Mouse (Mus musculus): ENCODE results near the gene St6galnac6. TPM values are rescaled to one million over a fixed set of nuclear protein-coding genes. Genes with fewer than 3 reads are reported as not detected.
A peak's percentile ranks its signal among the peaks of the same experiment; 100 is the strongest.

Gene St6galnac6
- polyA plus RNA-seq, 1 experiment from 2014 or later, result 15.3 TPM

DNA sequence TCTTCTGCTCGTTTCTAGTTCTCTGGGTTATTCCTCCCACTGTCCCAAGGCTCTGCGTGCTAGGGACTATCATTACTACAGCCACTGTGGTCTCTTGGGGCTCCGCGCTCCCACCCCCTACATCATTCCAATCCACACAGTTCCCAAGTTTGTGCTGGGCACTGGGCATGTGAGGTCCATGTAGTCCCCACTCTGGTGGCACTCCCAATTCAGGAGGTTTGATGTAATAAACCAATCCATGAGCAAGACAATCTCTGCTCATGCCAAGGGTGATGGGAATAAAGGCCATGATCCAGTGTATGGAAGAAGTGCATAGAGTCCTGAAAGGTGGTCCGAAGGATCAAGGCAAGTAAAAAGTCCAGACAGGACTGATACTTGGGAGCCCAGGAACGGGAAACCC, 25.0 kb upstream of the St6galnac6 start, which contains the start of gene Pip5kl1:
Pip5kl1 (plus strand) TSS at position 301 of the 400 bp plus-strand sequence.
- no peak for ATAC-seq (replicated peaks; ENCODE audit: low FRiP score, low read depth)
- Histone ChIP-seq H3K9ac (ENCODE audit: low read depth, low read length) (peak within 1 kb of the TSS; percentile 44; the same call in 1 of the 2 replicates), H3K9me3 (replicated peaks; ENCODE audit: low read length) (no peaks in the 10 kb centered on the region), H3K4me3 (replicated peaks; ENCODE audit: low read depth, low read length) (peak within 1 kb of the TSS; percentile 31), H3K27me3 (ENCODE audit: insufficient read depth, low read length) (no peaks in the 10 kb centered on the region), H3K36me3 (ENCODE audit: insufficient read depth, low read length) (0 out of 2 replicates have a peak, but pooled peaks cover 5% of the 10 kb centered on the region), H3K27ac (no peak within 1 kb of the TSS), H3K4me1 (replicated peaks; ENCODE audit: insufficient read depth, low read length) (peaks cover 13% of the 10 kb centered on the region), H3K4me2 (ENCODE audit: low read length) (peak within 1 kb of the TSS; percentile 64)
- 82% methylated on average over 6 of the region's 6 CpGs for WGBS
- no peak for TF ChIP-seq CTCF (IDR thresholded peaks at IDR 0.05; ENCODE audit: low read depth)
- DNase-seq (ENCODE audit: low spot score), result no peak

DNA sequence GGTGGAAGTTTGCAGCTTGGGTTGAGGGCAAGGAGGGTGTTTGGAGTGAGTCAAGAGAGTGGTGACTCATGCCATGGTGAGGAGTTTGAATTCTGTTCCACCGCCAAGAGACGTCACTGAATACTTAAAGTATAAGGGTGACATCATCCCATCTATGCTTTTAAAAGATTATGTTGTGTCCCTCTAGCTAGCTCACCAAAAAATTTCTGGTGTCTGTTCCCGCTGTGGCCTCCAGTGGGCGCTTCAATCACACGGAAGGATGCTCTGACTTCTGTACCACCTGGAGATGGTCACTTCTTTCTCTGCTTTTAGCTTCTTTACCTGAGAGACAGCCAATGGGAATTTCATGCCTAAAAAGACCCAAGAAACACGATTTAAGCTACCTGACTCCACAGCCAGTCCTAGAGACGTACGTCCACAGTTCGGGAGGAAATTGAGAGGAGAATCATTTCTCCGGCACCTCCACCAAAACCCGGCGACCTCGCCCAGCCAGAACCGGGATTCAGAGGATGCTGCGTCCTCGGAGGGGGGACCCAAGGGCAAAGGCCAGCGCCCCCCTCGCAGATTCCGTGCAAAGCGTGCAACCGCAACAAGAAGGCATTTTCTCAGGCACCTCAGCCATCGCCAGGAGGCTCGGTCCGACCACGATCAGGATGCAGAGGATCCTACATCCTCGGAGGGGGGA, 24.5 kb upstream of the St6galnac6 start:
- 2% methylated on average over 26 of the region's 26 CpGs for WGBS
- no peaks in the 10 kb centered on the region for H3K9me3 ChIP-seq (replicated peaks; ENCODE audit: low read length)
- peak overlapping the region; percentile 64 for H3K4me2 ChIP-seq (ENCODE audit: low read length)
- 0 out of 2 replicates have a peak, but pooled peaks cover 5% of the 10 kb centered on the region for H3K36me3 ChIP-seq (ENCODE audit: insufficient read depth, low read length)
- peaks cover 13% of the 10 kb centered on the region for H3K4me1 ChIP-seq (replicated peaks; ENCODE audit: insufficient read depth, low read length)
- peak overlapping the region; percentile 44; the same call in 1 of the 2 replicates for H3K9ac ChIP-seq (ENCODE audit: low read depth, low read length)
- no peak overlapping the region for H3K27ac ChIP-seq
- ATAC-seq (replicated peaks; ENCODE audit: low FRiP score, low read depth) (no peak), DNase-seq (ENCODE audit: low spot score) (peak; percentile 59)
- no peaks in the 10 kb centered on the region for H3K27me3 ChIP-seq (ENCODE audit: insufficient read depth, low read length)
- peak overlapping the region; percentile 31 for H3K4me3 ChIP-seq (replicated peaks; ENCODE audit: low read depth, low read length)
- TF ChIP-seq CTCF (IDR thresholded peaks at IDR 0.05; ENCODE audit: low read depth), result peak; percentile 81

DNA sequence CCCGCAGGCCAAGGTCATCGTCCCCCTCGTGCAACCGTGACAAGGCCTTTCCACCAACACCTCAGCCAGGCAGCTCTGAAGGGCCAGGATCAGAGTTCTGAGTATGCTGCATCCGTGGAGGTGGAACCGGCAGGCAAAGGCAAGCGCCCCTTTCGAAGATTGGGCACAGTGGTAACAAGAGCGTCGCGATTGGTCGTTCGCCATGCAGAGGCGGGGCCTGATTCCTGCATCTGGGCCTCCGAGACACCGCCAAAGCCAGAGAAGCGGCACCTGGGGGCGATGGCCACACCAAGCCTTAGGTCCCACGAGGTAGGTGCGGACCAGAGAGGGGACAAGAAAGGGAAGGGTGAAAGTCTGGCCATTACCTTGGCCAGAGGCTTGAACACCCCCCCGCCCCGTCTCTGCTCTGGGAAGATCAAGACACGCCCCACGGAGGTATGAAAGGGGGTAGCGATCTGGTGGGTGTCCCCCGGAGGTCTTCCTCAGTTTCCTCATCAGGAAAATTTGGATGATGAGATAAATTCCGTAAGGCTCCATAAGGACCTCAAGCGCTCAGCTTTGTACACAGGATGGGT, 23.8 kb upstream of the St6galnac6 start, which contains the start of gene 9430097D07Rik:
9430097D07Rik (minus strand) TSS at position 99 of the 575 bp plus-strand sequence.
- H3K9ac ChIP-seq (ENCODE audit: low read depth, low read length), result peak within 1 kb of the TSS; percentile 44; the same call in 1 of the 2 replicates
- peak; percentile 62 for DNase-seq (ENCODE audit: low spot score)
- TF ChIP-seq CTCF (IDR thresholded peaks at IDR 0.05; ENCODE audit: low read depth), result no peak
- 9% methylated on average over 28 of the region's 28 CpGs for WGBS
- peaks cover 13% of the 10 kb centered on the region for H3K4me1 ChIP-seq (replicated peaks; ENCODE audit: insufficient read depth, low read length)
- no peaks in the 10 kb centered on the region for H3K9me3 ChIP-seq (replicated peaks; ENCODE audit: low read length)
- 0 out of 2 replicates have a peak, but pooled peaks cover 5% of the 10 kb centered on the region for H3K36me3 ChIP-seq (ENCODE audit: insufficient read depth, low read length)
- peak within 1 kb of the TSS; percentile 31 for H3K4me3 ChIP-seq (replicated peaks; ENCODE audit: low read depth, low read length)
- H3K27ac ChIP-seq, result no peak within 1 kb of the TSS
- H3K4me2 ChIP-seq (ENCODE audit: low read length), result peak within 1 kb of the TSS; percentile 64
- H3K27me3 ChIP-seq (ENCODE audit: insufficient read depth, low read length), result no peaks in the 10 kb centered on the region
- no peak for ATAC-seq (replicated peaks; ENCODE audit: low FRiP score, low read depth)

DNA sequence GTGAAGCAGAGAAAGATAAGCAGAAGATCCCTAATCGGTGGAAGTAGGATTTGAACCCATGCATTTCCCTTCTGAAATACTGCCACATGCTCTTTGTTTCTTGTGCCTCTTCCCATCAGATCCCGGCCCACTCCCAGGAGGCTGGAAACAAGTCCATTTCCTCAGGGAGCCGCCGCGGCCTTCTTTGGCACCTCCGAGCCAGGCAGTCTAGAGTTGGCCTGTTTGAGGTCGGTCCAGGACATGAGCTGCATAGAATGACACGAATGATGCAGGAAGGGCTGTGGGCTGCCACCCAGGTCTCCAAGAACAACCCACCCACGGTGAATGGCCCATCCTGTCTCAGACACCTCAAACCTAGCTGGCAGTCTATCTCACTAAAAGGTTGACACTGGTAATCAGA, 23.0 kb upstream of the St6galnac6 start:
- WGBS, result 91% methylated on average over 9 of the region's 9 CpGs
- no peak for ATAC-seq (replicated peaks; ENCODE audit: low FRiP score, low read depth)
- Histone ChIP-seq H3K4me2 (ENCODE audit: low read length) (no peak overlapping the region), H3K9me3 (replicated peaks; ENCODE audit: low read length) (no peaks in the 10 kb centered on the region), H3K27ac (no peak overlapping the region), H3K4me1 (replicated peaks; ENCODE audit: insufficient read depth, low read length) (peaks cover 11% of the 10 kb centered on the region), H3K4me3 (replicated peaks; ENCODE audit: low read depth, low read length) (no peak overlapping the region), H3K9ac (ENCODE audit: low read depth, low read length) (no peak overlapping the region), H3K36me3 (ENCODE audit: insufficient read depth, low read length) (0 out of 2 replicates have a peak, but pooled peaks cover 5% of the 10 kb centered on the region), H3K27me3 (ENCODE audit: insufficient read depth, low read length) (no peaks in the 10 kb centered on the region)
- no peak for TF ChIP-seq CTCF (IDR thresholded peaks at IDR 0.05; ENCODE audit: low read depth)
- DNase-seq (ENCODE audit: low spot score), result no peak

GRCm38 (mm10) chr2:32578146-32579046, 21.1 kb upstream of the St6galnac6 start:
- H3K4me2 ChIP-seq (ENCODE audit: low read length), result no peak overlapping the region
- H3K9me3 ChIP-seq (replicated peaks; ENCODE audit: low read length), result no peaks in the 10 kb centered on the region
- no peak overlapping the region for H3K9ac ChIP-seq (ENCODE audit: low read depth, low read length)
- H3K36me3 ChIP-seq (ENCODE audit: insufficient read depth, low read length), result no peaks in the 10 kb centered on the region
- WGBS, result 31% methylated on average over 28 of the region's 30 CpGs
- H3K27me3 ChIP-seq (ENCODE audit: insufficient read depth, low read length), result no peaks in the 10 kb centered on the region
- H3K4me1 ChIP-seq (replicated peaks; ENCODE audit: insufficient read depth, low read length), result peaks cover 5% of the 10 kb centered on the region
- no peak for TF ChIP-seq CTCF (IDR thresholded peaks at IDR 0.05; ENCODE audit: low read depth)
- DNase-seq (ENCODE audit: low spot score), result no peak
- ATAC-seq (replicated peaks; ENCODE audit: low FRiP score, low read depth), result no peak
- H3K4me3 ChIP-seq (replicated peaks; ENCODE audit: low read depth, low read length), result no peak overlapping the region
- H3K27ac ChIP-seq, result no peak overlapping the region

Measured in kidney, postnatal 0 days (tissue).